Mouse (Mus musculus): ENCODE data around the gene Ankrd34b. TPM values are rescaled to one million over a fixed set of nuclear protein-coding genes. Genes with fewer than 3 reads are reported as not detected.

Gene Ankrd34b
- total and polyA plus RNA-seq, 2 experiments from 2014 or later = 0.03 TPM; not detected in 1

DNA sequence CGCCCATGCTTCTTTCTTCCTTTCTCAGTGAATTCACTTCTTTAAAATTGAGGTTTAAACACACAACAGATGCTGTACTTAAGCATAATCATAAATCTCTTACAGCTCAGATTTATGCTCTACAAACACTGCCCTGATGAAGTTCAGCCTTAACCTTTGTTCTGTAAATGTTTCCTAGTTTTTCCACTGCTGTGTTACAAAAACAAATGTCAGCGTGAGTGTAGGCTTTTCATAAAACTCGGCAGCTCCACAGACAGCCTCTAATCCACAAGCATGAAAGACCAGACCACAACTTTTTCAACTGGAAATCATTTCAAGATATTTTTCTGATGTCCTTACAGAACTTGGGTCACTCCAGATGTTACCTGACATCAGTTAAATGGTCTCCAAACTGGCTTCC, 22.2 kb upstream of the Ankrd34b start:
- H3K36me3 ChIP-seq (replicated peaks; ENCODE audit: control insufficient read depth, insufficient read depth, low read length) = no peaks in the 10 kb centered on the region
- DNase-seq (ENCODE audit: low spot score) (no peak), ATAC-seq (ENCODE audit: insufficient read depth, low read depth) (no peak)
- H3K4me3 ChIP-seq (ENCODE audit: low read depth, low read length) = no peak overlapping the region
- H3K9ac ChIP-seq (replicated peaks; ENCODE audit: low read depth, low read length) = no peak overlapping the region
- 63% methylated on average over 3 of the region's 3 CpGs for WGBS
- no peak overlapping the region for H3K27ac ChIP-seq (ENCODE audit: low read depth)
- TF ChIP-seq CTCF (IDR thresholded peaks at IDR 0.05; ENCODE audit: low read depth) (no peak), EP300 (IDR thresholded peaks at IDR 0.05; ENCODE audit: low read depth) (no peak)
- H3K9me3 ChIP-seq (replicated peaks; ENCODE audit: control insufficient read depth, low read length) = 0 out of 2 replicates have a peak, but pooled peaks cover 5% of the 10 kb centered on the region
- no peak overlapping the region for H3K4me2 ChIP-seq (ENCODE audit: low read depth, low read length)
- no peaks in the 10 kb centered on the region for H3K27me3 ChIP-seq (ENCODE audit: control insufficient read depth, insufficient read depth, low read length)
- no peaks in the 10 kb centered on the region for H3K4me1 ChIP-seq (ENCODE audit: control insufficient read depth, insufficient read depth)

DNA sequence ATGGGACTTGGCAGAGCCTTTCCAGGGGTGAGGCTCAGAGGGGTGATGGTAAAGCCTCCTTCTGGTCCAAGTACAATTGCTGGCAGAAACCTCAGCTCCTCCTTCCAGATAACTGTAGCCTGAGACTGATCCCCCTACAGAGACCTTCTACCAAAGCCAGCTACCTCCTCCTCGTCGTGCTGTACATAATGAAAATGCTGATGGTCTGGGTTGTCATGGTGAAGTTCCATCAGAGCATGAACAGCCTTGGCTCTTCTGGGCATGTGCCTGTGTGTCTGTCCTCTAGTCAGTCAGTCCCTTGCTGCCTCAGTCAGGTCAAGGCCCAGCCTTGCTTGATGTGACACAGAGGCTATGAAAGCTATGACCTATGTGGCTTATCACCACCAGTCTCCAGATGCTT, 15.2 kb upstream of the Ankrd34b start:
- Histone ChIP-seq H3K27me3 (ENCODE audit: control insufficient read depth, insufficient read depth, low read length) (no peaks in the 10 kb centered on the region), H3K4me1 (ENCODE audit: control insufficient read depth, insufficient read depth) (no peaks in the 10 kb centered on the region), H3K4me2 (ENCODE audit: low read depth, low read length) (no peak overlapping the region), H3K9ac (replicated peaks; ENCODE audit: low read depth, low read length) (no peak overlapping the region), H3K36me3 (replicated peaks; ENCODE audit: control insufficient read depth, insufficient read depth, low read length) (no peaks in the 10 kb centered on the region), H3K9me3 (replicated peaks; ENCODE audit: control insufficient read depth, low read length) (0 out of 2 replicates have a peak, but pooled peaks cover 7% of the 10 kb centered on the region), H3K4me3 (ENCODE audit: low read depth, low read length) (no peak overlapping the region), H3K27ac (ENCODE audit: low read depth) (no peak overlapping the region)
- ATAC-seq (ENCODE audit: insufficient read depth, low read depth) (no peak), DNase-seq (ENCODE audit: low spot score) (no peak)
- TF ChIP-seq CTCF (IDR thresholded peaks at IDR 0.05; ENCODE audit: low read depth) = no peak
- TF ChIP-seq EP300 (IDR thresholded peaks at IDR 0.05; ENCODE audit: low read depth) = no peak
- 79% methylated on average over 2 of the region's 2 CpGs for WGBS

GRCm38 (mm10) chr13:92419630-92420029, 6.1 kb upstream of the Ankrd34b start:
- Histone ChIP-seq H3K27me3 (ENCODE audit: control insufficient read depth, insufficient read depth, low read length) (peaks cover 22% of the 10 kb centered on the region), H3K4me1 (ENCODE audit: control insufficient read depth, insufficient read depth) (no peaks in the 10 kb centered on the region), H3K27ac (ENCODE audit: low read depth) (no peak overlapping the region), H3K4me2 (ENCODE audit: low read depth, low read length) (no peak overlapping the region), H3K9ac (replicated peaks; ENCODE audit: low read depth, low read length) (no peak overlapping the region), H3K4me3 (ENCODE audit: low read depth, low read length) (no peak overlapping the region), H3K36me3 (replicated peaks; ENCODE audit: control insufficient read depth, insufficient read depth, low read length) (no peaks in the 10 kb centered on the region), H3K9me3 (replicated peaks; ENCODE audit: control insufficient read depth, low read length) (no peaks in the 10 kb centered on the region)
- ATAC-seq (ENCODE audit: insufficient read depth, low read depth) = no peak
- DNase-seq (ENCODE audit: low spot score) = no peak
- TF ChIP-seq EP300 (IDR thresholded peaks at IDR 0.05; ENCODE audit: low read depth) = no peak
- TF ChIP-seq CTCF (IDR thresholded peaks at IDR 0.05; ENCODE audit: low read depth) = no peak
- 78% methylated on average over 11 of the region's 11 CpGs for WGBS

GRCm38 (mm10) chr13:92423711-92424110, 2.0 kb upstream of the Ankrd34b start:
- ATAC-seq (ENCODE audit: insufficient read depth, low read depth) (no peak), DNase-seq (ENCODE audit: low spot score) (no peak)
- no peak overlapping the region for H3K9ac ChIP-seq (replicated peaks; ENCODE audit: low read depth, low read length)
- H3K9me3 ChIP-seq (replicated peaks; ENCODE audit: control insufficient read depth, low read length) = no peaks in the 10 kb centered on the region
- no peak overlapping the region for H3K27ac ChIP-seq (ENCODE audit: low read depth)
- no peaks in the 10 kb centered on the region for H3K36me3 ChIP-seq (replicated peaks; ENCODE audit: control insufficient read depth, insufficient read depth, low read length)
- no peaks in the 10 kb centered on the region; the same call in 1 of the 2 replicates for H3K4me1 ChIP-seq (ENCODE audit: control insufficient read depth, insufficient read depth)
- WGBS = 46% methylated on average over 3 of the region's 3 CpGs
- H3K4me2 ChIP-seq (ENCODE audit: low read depth, low read length) = no peak overlapping the region
- no peak overlapping the region for H3K4me3 ChIP-seq (ENCODE audit: low read depth, low read length)
- H3K27me3 ChIP-seq (ENCODE audit: control insufficient read depth, insufficient read depth, low read length) = peaks cover 60% of the 10 kb centered on the region
- TF ChIP-seq CTCF (IDR thresholded peaks at IDR 0.05; ENCODE audit: low read depth) = no peak
- TF ChIP-seq EP300 (IDR thresholded peaks at IDR 0.05; ENCODE audit: low read depth) = no peak

- ATAC-seq (ENCODE audit: insufficient read depth, low read depth) (peak; percentile 44; the same call in 1 of the 2 replicates), DNase-seq (ENCODE audit: low spot score) (no peak)
- H3K27me3 ChIP-seq (ENCODE audit: control insufficient read depth, insufficient read depth, low read length) = peaks cover 60% of the 10 kb centered on the region
Measured at GRCm38 (mm10) chr13:92426294-92427051, 777 bp downstream of the Ankrd34b start.

More at GRCm38 (mm10) chr13:92426294-92427051, 777 bp downstream of the Ankrd34b start:
- Histone ChIP-seq H3K9me3 (replicated peaks; ENCODE audit: control insufficient read depth, low read length) (no peaks in the 10 kb centered on the region), H3K4me2 (ENCODE audit: low read depth, low read length) (peak overlapping the region; percentile 97), H3K4me1 (ENCODE audit: control insufficient read depth, insufficient read depth) (no peaks in the 10 kb centered on the region; the same call in 1 of the 2 replicates), H3K9ac (replicated peaks; ENCODE audit: low read depth, low read length) (0 out of 2 replicates have a peak overlapping the region, but pooled peaks have one; percentile 20), H3K27ac (ENCODE audit: low read depth) (no peak overlapping the region), H3K4me3 (ENCODE audit: low read depth, low read length) (peak overlapping the region; percentile 62), H3K36me3 (replicated peaks; ENCODE audit: control insufficient read depth, insufficient read depth, low read length) (no peaks in the 10 kb centered on the region)
- under 1% methylated on average over 59 of the region's 92 CpGs for WGBS
- TF ChIP-seq EP300 (IDR thresholded peaks at IDR 0.05; ENCODE audit: low read depth) (no peak), CTCF (IDR thresholded peaks at IDR 0.05; ENCODE audit: low read depth) (no peak)
